Mouse (Mus musculus) thymus, adult 2 months (tissue): ENCODE data around the gene Flnb.

Experiments
- CTCF ChIP-seq: fragments of 200-500 bp; IDR thresholded peaks from 2 replicates; pipeline ENCODE4 v1.5.1; 2012; ENCODE audit warnings: mild to moderate bottlenecking, control low read depth, low read length, moderate library complexity, borderline replicate concordance; ENCODE audit not compliant: control insufficient read depth, poor library complexity, insufficient read depth; ENCODE audit errors: extremely low read depth
- POLR2A ChIP-seq: fragments of 200-500 bp; IDR thresholded peaks from 2 replicates; pipeline ENCODE4 v1.6.1; 2012; ENCODE audit warnings: mild to moderate bottlenecking, low read length, control low read depth, moderate library complexity; ENCODE audit not compliant: control insufficient read depth, poor library complexity, insufficient read depth; ENCODE audit errors: extremely low read depth

DNA sequence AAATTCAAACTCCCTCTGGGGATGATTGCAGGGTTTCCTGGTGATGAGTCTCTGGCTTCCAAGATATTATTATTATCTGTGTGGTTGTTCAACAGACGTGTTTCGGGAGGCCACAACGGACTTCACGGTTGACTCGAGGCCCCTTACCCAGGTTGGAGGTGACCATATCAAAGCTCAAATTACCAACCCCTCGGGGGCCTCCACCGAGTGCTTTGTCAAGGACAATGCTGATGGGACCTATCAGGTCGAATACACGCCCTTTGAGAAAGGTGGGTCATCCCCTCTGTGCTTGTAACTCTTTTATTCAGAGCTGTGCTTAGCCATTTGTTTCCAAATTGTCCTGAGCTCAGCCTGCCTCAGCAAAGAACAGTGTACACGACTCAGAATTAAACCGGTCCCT, 89.3 kb downstream of the Flnb start:
- no peak for TF ChIP-seq CTCF
- TF ChIP-seq POLR2A: no peak
